Mouse (Mus musculus): ENCODE measurements around the gene Ppp4r1. TPM values are rescaled to one million over a fixed set of nuclear protein-coding genes. Genes with fewer than 3 reads are reported as not detected.

The Ppp4r1 gene
- polyA plus RNA-seq, 1 experiment from 2014 or later: 47.3 TPM

GRCm38 (mm10) chr17:65794096-65794850 lies 11.9 kb downstream of the Ppp4r1 start:
- WGBS: 89% methylated on average over 13 of the region's 13 CpGs
- ATAC-seq (ENCODE audit: low FRiP score): no peak; the same call in 1 of the 2 replicates
- peaks cover 7% of the 10 kb centered on the region; the same call in 1 of the 2 replicates for H3K36me3 ChIP-seq

GRCm38 (mm10) chr17:65796056-65796455 lies 13.7 kb downstream of the Ppp4r1 start:
- no peaks in the 10 kb centered on the region for H3K27me3 ChIP-seq
- ATAC-seq (ENCODE audit: low FRiP score): no peak
- 47% methylated on average over 7 of the region's 7 CpGs for WGBS
- no peak overlapping the region for H3K4me3 ChIP-seq
- H3K9me3 ChIP-seq: no peaks in the 10 kb centered on the region
- H3K4me2 ChIP-seq: no peak overlapping the region
- peaks cover 22% of the 10 kb centered on the region; the same call in 1 of the 2 replicates for H3K4me1 ChIP-seq (replicated peaks)
- H3K36me3 ChIP-seq: peaks cover 7% of the 10 kb centered on the region; the same call in 1 of the 2 replicates
- no peak overlapping the region for H3K9ac ChIP-seq
- H3K27ac ChIP-seq: no peak overlapping the region

More at GRCm38 (mm10) chr17:65794096-65794850, 11.9 kb downstream of the Ppp4r1 start:
- no peak overlapping the region for H3K4me2 ChIP-seq
- no peak overlapping the region for H3K4me3 ChIP-seq
- H3K9me3 ChIP-seq: no peaks in the 10 kb centered on the region
- peaks cover 14% of the 10 kb centered on the region; the same call in 1 of the 2 replicates for H3K4me1 ChIP-seq (replicated peaks)
- H3K9ac ChIP-seq: no peak overlapping the region
- H3K27ac ChIP-seq: no peak overlapping the region
- H3K27me3 ChIP-seq: no peaks in the 10 kb centered on the region

- no peak overlapping the region for H3K9ac ChIP-seq
- H3K27ac ChIP-seq: no peak overlapping the region
- H3K4me3 ChIP-seq: no peak overlapping the region
- ATAC-seq (ENCODE audit: low FRiP score): no peak
- peaks cover 7% of the 10 kb centered on the region; the same call in 1 of the 2 replicates for H3K36me3 ChIP-seq
- 73% methylated on average over 4 of the region's 4 CpGs for WGBS
- no peaks in the 10 kb centered on the region for H3K27me3 ChIP-seq
- H3K4me2 ChIP-seq: no peak overlapping the region
- H3K4me1 ChIP-seq (replicated peaks): peaks cover 21% of the 10 kb centered on the region; the same call in 1 of the 2 replicates
- H3K9me3 ChIP-seq: no peaks in the 10 kb centered on the region
Measured at GRCm38 (mm10) chr17:65798446-65798845, 16.1 kb downstream of the Ppp4r1 start.

GRCm38 (mm10) chr17:65799353-65799752 lies 17.0 kb downstream of the Ppp4r1 start:
- no peak overlapping the region for H3K27ac ChIP-seq
- H3K27me3 ChIP-seq: no peaks in the 10 kb centered on the region
- no peak overlapping the region for H3K4me3 ChIP-seq
- H3K4me2 ChIP-seq: no peak overlapping the region
- peaks cover 20% of the 10 kb centered on the region; the same call in 1 of the 2 replicates for H3K4me1 ChIP-seq (replicated peaks)
- ATAC-seq (ENCODE audit: low FRiP score): no peak
- no peaks in the 10 kb centered on the region for H3K9me3 ChIP-seq
- H3K9ac ChIP-seq: no peak overlapping the region
- 93% methylated on average over 1 of the region's 1 CpGs for WGBS
- H3K36me3 ChIP-seq: peaks cover 7% of the 10 kb centered on the region; the same call in 1 of the 2 replicates

GRCm38 (mm10) chr17:65800451-65800850 lies 18.1 kb downstream of the Ppp4r1 start:
- Histone ChIP-seq H3K27ac (no peak overlapping the region), H3K4me1 (replicated peaks) (peaks cover 20% of the 10 kb centered on the region; the same call in 1 of the 2 replicates), H3K27me3 (no peaks in the 10 kb centered on the region), H3K9me3 (no peaks in the 10 kb centered on the region), H3K4me3 (no peak overlapping the region), H3K4me2 (no peak overlapping the region), H3K36me3 (peaks cover 5% of the 10 kb centered on the region), H3K9ac (no peak overlapping the region)
- ATAC-seq (ENCODE audit: low FRiP score): no peak
- 86% methylated on average over 6 of the region's 6 CpGs for WGBS

GRCm38 (mm10) chr17:65802026-65802425 lies 19.7 kb downstream of the Ppp4r1 start:
- Histone ChIP-seq H3K4me2 (no peak overlapping the region), H3K4me1 (replicated peaks) (peaks cover 16% of the 10 kb centered on the region; the same call in 1 of the 2 replicates), H3K27ac (no peak overlapping the region), H3K9me3 (no peaks in the 10 kb centered on the region), H3K27me3 (no peaks in the 10 kb centered on the region), H3K4me3 (no peak overlapping the region), H3K36me3 (peaks cover 5% of the 10 kb centered on the region), H3K9ac (no peak overlapping the region)
- 82% methylated on average over 4 of the region's 4 CpGs for WGBS
- no peak for ATAC-seq (ENCODE audit: low FRiP score)

GRCm38 (mm10) chr17:65805966-65806365 lies 23.6 kb downstream of the Ppp4r1 start:
- Histone ChIP-seq H3K27ac (no peak overlapping the region), H3K27me3 (no peaks in the 10 kb centered on the region), H3K4me3 (no peak overlapping the region), H3K9me3 (no peaks in the 10 kb centered on the region), H3K4me1 (replicated peaks) (peaks cover 7% of the 10 kb centered on the region; the same call in 1 of the 2 replicates), H3K36me3 (peaks cover 11% of the 10 kb centered on the region), H3K4me2 (no peak overlapping the region), H3K9ac (no peak overlapping the region)
- no peak for ATAC-seq (ENCODE audit: low FRiP score)
- 77% methylated on average over 4 of the region's 4 CpGs for WGBS

- Histone ChIP-seq H3K9me3 (no peaks in the 10 kb centered on the region), H3K27ac (no peak overlapping the region), H3K36me3 (peaks cover 15% of the 10 kb centered on the region), H3K4me1 (replicated peaks) (peaks cover 7% of the 10 kb centered on the region; the same call in 1 of the 2 replicates), H3K4me2 (no peak overlapping the region), H3K27me3 (no peaks in the 10 kb centered on the region), H3K4me3 (no peak overlapping the region), H3K9ac (no peak overlapping the region)
- WGBS: 88% methylated on average over 2 of the region's 2 CpGs
- no peak for ATAC-seq (ENCODE audit: low FRiP score)
Measured at GRCm38 (mm10) chr17:65806416-65806815, 24.0 kb downstream of the Ppp4r1 start.

- H3K27me3 ChIP-seq: no peaks in the 10 kb centered on the region
- no peaks in the 10 kb centered on the region for H3K4me1 ChIP-seq (replicated peaks)
- H3K9ac ChIP-seq: no peak overlapping the region
- peaks cover 50% of the 10 kb centered on the region for H3K36me3 ChIP-seq
- ATAC-seq (ENCODE audit: low FRiP score): no peak
- H3K4me3 ChIP-seq: no peak overlapping the region
- H3K9me3 ChIP-seq: no peaks in the 10 kb centered on the region
- no peak overlapping the region for H3K4me2 ChIP-seq
- WGBS: 91% methylated on average over 5 of the region's 5 CpGs
- H3K27ac ChIP-seq: no peak overlapping the region
Measured at GRCm38 (mm10) chr17:65811032-65811431, 28.7 kb downstream of the Ppp4r1 start.

GRCm38 (mm10) chr17:65813763-65814162 lies 31.4 kb downstream of the Ppp4r1 start:
- WGBS: 95% methylated on average over 8 of the region's 8 CpGs
- Histone ChIP-seq H3K4me2 (no peak overlapping the region), H3K9ac (no peak overlapping the region), H3K27ac (no peak overlapping the region), H3K36me3 (peaks cover 71% of the 10 kb centered on the region), H3K9me3 (no peaks in the 10 kb centered on the region), H3K4me3 (no peak overlapping the region), H3K4me1 (replicated peaks) (no peaks in the 10 kb centered on the region), H3K27me3 (no peaks in the 10 kb centered on the region)
- no peak for ATAC-seq (ENCODE audit: low FRiP score)

GRCm38 (mm10) chr17:65820197-65820596 lies 37.8 kb downstream of the Ppp4r1 start:
- WGBS: 86% methylated on average over 5 of the region's 5 CpGs
- ATAC-seq (ENCODE audit: low FRiP score): no peak
- H3K9ac ChIP-seq: no peak overlapping the region
- H3K27me3 ChIP-seq: no peaks in the 10 kb centered on the region
- no peaks in the 10 kb centered on the region for H3K4me1 ChIP-seq (replicated peaks)
- peaks cover 58% of the 10 kb centered on the region for H3K36me3 ChIP-seq
- no peak overlapping the region for H3K27ac ChIP-seq
- no peak overlapping the region for H3K4me2 ChIP-seq
- H3K9me3 ChIP-seq: no peaks in the 10 kb centered on the region
- H3K4me3 ChIP-seq: no peak overlapping the region

- H3K27me3 ChIP-seq: no peaks in the 10 kb centered on the region
- 96% methylated on average over 5 of the region's 5 CpGs for WGBS
- H3K4me3 ChIP-seq: no peak overlapping the region
- no peak for ATAC-seq (ENCODE audit: low FRiP score)
- peaks cover 42% of the 10 kb centered on the region for H3K36me3 ChIP-seq
- no peak overlapping the region for H3K4me2 ChIP-seq
- H3K27ac ChIP-seq: no peak overlapping the region
- peaks cover 5% of the 10 kb centered on the region for H3K4me1 ChIP-seq (replicated peaks)
- H3K9ac ChIP-seq: no peak overlapping the region
- H3K9me3 ChIP-seq: no peaks in the 10 kb centered on the region
Measured at GRCm38 (mm10) chr17:65822423-65822822, 40.0 kb downstream of the Ppp4r1 start.

- Histone ChIP-seq H3K27me3 (no peaks in the 10 kb centered on the region), H3K4me3 (no peak overlapping the region), H3K4me2 (no peak overlapping the region), H3K9ac (no peak overlapping the region), H3K9me3 (no peaks in the 10 kb centered on the region), H3K27ac (no peak overlapping the region), H3K36me3 (peaks cover 49% of the 10 kb centered on the region), H3K4me1 (replicated peaks) (peaks cover 11% of the 10 kb centered on the region)
- 96% methylated on average over 10 of the region's 10 CpGs for WGBS
- no peak for ATAC-seq (ENCODE audit: low FRiP score)
Measured at GRCm38 (mm10) chr17:65824246-65824645, 41.9 kb downstream of the Ppp4r1 start.
